23 mouse cellular contexts compared by ENCODE assay signal in genomic region chr4:108332041-108332440, GRCm38 (mm10). TPM values are rescaled to one million over a fixed set of nuclear protein-coding genes. Genes with fewer than 3 reads are reported as not detected.
DNase-seq lines count a peak whose midpoint lies in the region; ATAC-seq and TF ChIP-seq lines count a peak whose summit lies in the region.
"Had no signal": no experiment of that assay in that cellular context is flagged by ENCODE, and none has a peak within 500 bp of the region (broad histone marks: within the 10 kb centered on the region; RNA-seq: fewer than 3 reads in every experiment).

No protein-coding gene starts in this region.

- TF ChIP-seq CTCF in liver, adult 2 months (IDR thresholded peaks at IDR 0.05; ENCODE audit: low read depth, low read length) = no peak

- H3K27ac ChIP-seq in heart, embryonic 16.5 days (ENCODE audit: low read length) = peak overlapping the region; percentile 80
- H3K27ac ChIP-seq in heart, embryonic 11.5 days (ENCODE audit: low read depth, low read length) = no peak overlapping the region
- peak overlapping the region; percentile 83 for H3K27ac ChIP-seq in liver, adult 2 months (replicated peaks; ENCODE audit: insufficient read depth, low read depth, low read length)
- H3K27ac ChIP-seq in liver, embryonic 11.5 days (ENCODE audit: low read depth, low read length) = no peak overlapping the region
- 0 out of 2 replicates have a peak overlapping the region, but pooled peaks have one; percentile 54 for H3K27ac ChIP-seq in stomach, embryonic 15.5 days
- no peak overlapping the region for H3K27ac ChIP-seq in neural tube, embryonic 15.5 days (replicated peaks)
- H3K27ac ChIP-seq: embryonic facial prominence, embryonic 12.5 days; forebrain, embryonic 15.5 days; layer of hippocampus, adult 2 months; left cerebral cortex, adult 2 months; lung, embryonic 15.5 days; macrophage had no signal

- peak; percentile 83 for DNase-seq in liver, adult 2 months (ENCODE audit: extremely low read depth, low read depth, low spot score)
- no peak for DNase-seq in liver, embryonic 11.5 days (ENCODE audit: low spot score)
- peak; percentile 35 to 64 for DNase-seq in kidney, postnatal 25 days
- DNase-seq: adrenal gland, postnatal 14 days; cerebellum, adult 2 months; gastrocnemius, postnatal 36 days; heart, postnatal 4 days; right cerebral cortex, adult 18-20 months; spleen, adult 18-20 months had no signal

- H3K9ac ChIP-seq in heart, embryonic 16.5 days (ENCODE audit: low read length) = no peak overlapping the region; the same call in 1 of the 2 replicates
- no peak overlapping the region for H3K9ac ChIP-seq in heart, embryonic 11.5 days (ENCODE audit: low read depth, low read length)
- H3K9ac ChIP-seq in liver, adult 2 months (ENCODE audit: low read depth, low read length) = peak overlapping the region; percentile 33; the same call in 1 of the 2 replicates
- H3K9ac ChIP-seq in liver, embryonic 11.5 days (ENCODE audit: low read depth, low read length) = no peak overlapping the region
- H3K9ac ChIP-seq in stomach, embryonic 15.5 days = no peak overlapping the region
- H3K9ac ChIP-seq in neural tube, embryonic 15.5 days (replicated peaks) = no peak overlapping the region
- H3K9ac ChIP-seq: embryonic facial prominence, embryonic 12.5 days; forebrain, embryonic 15.5 days; lung, embryonic 15.5 days had no signal

- no peaks in the 10 kb centered on the region for H3K9me3 ChIP-seq in heart, embryonic 16.5 days (replicated peaks; ENCODE audit: control insufficient read depth, low read length)
- no peaks in the 10 kb centered on the region for H3K9me3 ChIP-seq in heart, embryonic 11.5 days (replicated peaks; ENCODE audit: control insufficient read depth, low read length)
- no peaks in the 10 kb centered on the region for H3K9me3 ChIP-seq in liver, embryonic 11.5 days (ENCODE audit: control insufficient read depth, low read length)
- no peaks in the 10 kb centered on the region for H3K9me3 ChIP-seq in stomach, embryonic 15.5 days
- no peaks in the 10 kb centered on the region for H3K9me3 ChIP-seq in neural tube, embryonic 15.5 days (replicated peaks)
- H3K9me3 ChIP-seq: embryonic facial prominence, embryonic 12.5 days; forebrain, embryonic 15.5 days; lung, embryonic 15.5 days had no signal

- peak overlapping the region; percentile 25 for H3K4me2 ChIP-seq in heart, embryonic 16.5 days (ENCODE audit: low read depth, low read length)
- no peak overlapping the region for H3K4me2 ChIP-seq in heart, embryonic 11.5 days
- no peak overlapping the region for H3K4me2 ChIP-seq in liver, embryonic 11.5 days
- no peak overlapping the region for H3K4me2 ChIP-seq in stomach, embryonic 15.5 days
- H3K4me2 ChIP-seq in neural tube, embryonic 15.5 days = no peak overlapping the region
- H3K4me2 ChIP-seq: embryonic facial prominence, embryonic 12.5 days; forebrain, embryonic 15.5 days; lung, embryonic 15.5 days had no signal

- 45% methylated on average over 9 of the region's 9 CpGs for WGBS in heart, embryonic 16.5 days
- 69% methylated on average over 9 of the region's 9 CpGs for WGBS in heart, embryonic 11.5 days (ENCODE audit: insufficient replicate concordance)
- 25% methylated on average over 9 of the region's 9 CpGs for WGBS in liver, adult 2 months
- WGBS in liver, embryonic 11.5 days = 88% methylated on average over 9 of the region's 9 CpGs
- WGBS in stomach, embryonic 15.5 days = 71% methylated on average over 9 of the region's 9 CpGs
- WGBS in neural tube, embryonic 15.5 days = 85% methylated on average over 9 of the region's 9 CpGs

- H3K4me3 ChIP-seq in heart, embryonic 16.5 days (ENCODE audit: low read length) = no peak overlapping the region
- no peak overlapping the region for H3K4me3 ChIP-seq in heart, embryonic 11.5 days (ENCODE audit: low read depth, low read length)
- no peak overlapping the region for H3K4me3 ChIP-seq in liver, adult 2 months (ENCODE audit: insufficient read depth, low read depth, low read length)
- no peak overlapping the region for H3K4me3 ChIP-seq in liver, embryonic 11.5 days (ENCODE audit: low read depth, low read length)
- H3K4me3 ChIP-seq in stomach, embryonic 15.5 days (replicated peaks) = no peak overlapping the region
- H3K4me3 ChIP-seq in neural tube, embryonic 15.5 days (replicated peaks) = no peak overlapping the region
- H3K4me3 ChIP-seq: embryonic facial prominence, embryonic 12.5 days; forebrain, embryonic 15.5 days; layer of hippocampus, adult 2 months; left cerebral cortex, adult 2 months; lung, embryonic 15.5 days had no signal

- H3K79me2 ChIP-seq in liver, adult 2 months (ENCODE audit: control insufficient read depth, insufficient read depth, low read length) = no peaks in the 10 kb centered on the region

- H3K27me3 ChIP-seq in heart, embryonic 16.5 days (ENCODE audit: control insufficient read depth, insufficient read depth, low read length) = no peaks in the 10 kb centered on the region
- no peaks in the 10 kb centered on the region for H3K27me3 ChIP-seq in heart, embryonic 11.5 days (ENCODE audit: control insufficient read depth, insufficient read depth, low read length)
- H3K27me3 ChIP-seq in liver, adult 2 months (ENCODE audit: control insufficient read depth, insufficient read depth, low read length) = no peaks in the 10 kb centered on the region
- H3K27me3 ChIP-seq in liver, embryonic 11.5 days (replicated peaks; ENCODE audit: control insufficient read depth, insufficient read depth, low read length) = no peaks in the 10 kb centered on the region
- no peaks in the 10 kb centered on the region for H3K27me3 ChIP-seq in stomach, embryonic 15.5 days (replicated peaks)
- H3K27me3 ChIP-seq in neural tube, embryonic 15.5 days (replicated peaks) = no peaks in the 10 kb centered on the region
- H3K27me3 ChIP-seq: embryonic facial prominence, embryonic 12.5 days; forebrain, embryonic 15.5 days; lung, embryonic 15.5 days; Patski had no signal

- no peak for TF ChIP-seq POLR2A in liver, adult 2 months (IDR thresholded peaks at IDR 0.05; ENCODE audit: extremely low read depth, insufficient read depth, low read length)

- peaks cover 24% of the 10 kb centered on the region for H3K4me1 ChIP-seq in heart, embryonic 16.5 days (ENCODE audit: control insufficient read depth, insufficient read depth, low read length)
- peaks cover 5% of the 10 kb centered on the region; the same call in 1 of the 2 replicates for H3K4me1 ChIP-seq in heart, embryonic 11.5 days (ENCODE audit: control insufficient read depth, insufficient read depth, low read length)
- H3K4me1 ChIP-seq in liver, adult 2 months (ENCODE audit: control insufficient read depth, insufficient read depth, low read length) = peaks cover 12% of the 10 kb centered on the region; the same call in 1 of the 2 replicates
- H3K4me1 ChIP-seq in liver, embryonic 11.5 days (replicated peaks; ENCODE audit: control insufficient read depth, insufficient read depth, low read length) = peaks cover 5% of the 10 kb centered on the region
- no peaks in the 10 kb centered on the region for H3K4me1 ChIP-seq in stomach, embryonic 15.5 days
- H3K4me1 ChIP-seq in neural tube, embryonic 15.5 days = peaks cover 17% of the 10 kb centered on the region

- peaks cover 23% of the 10 kb centered on the region for H3K36me3 ChIP-seq in heart, embryonic 16.5 days (ENCODE audit: control insufficient read depth, insufficient read depth)
- peaks cover 12% of the 10 kb centered on the region; the same call in 1 of the 2 replicates for H3K36me3 ChIP-seq in heart, embryonic 11.5 days (ENCODE audit: control insufficient read depth, insufficient read depth, low read length)
- peaks cover 10% of the 10 kb centered on the region for H3K36me3 ChIP-seq in liver, adult 2 months (ENCODE audit: control insufficient read depth, insufficient read depth, low read length)
- peaks cover 14% of the 10 kb centered on the region for H3K36me3 ChIP-seq in liver, embryonic 11.5 days (ENCODE audit: control insufficient read depth, insufficient read depth, low read length)
- H3K36me3 ChIP-seq in stomach, embryonic 15.5 days = peaks cover 5% of the 10 kb centered on the region
- peaks cover 17% of the 10 kb centered on the region for H3K36me3 ChIP-seq in neural tube, embryonic 15.5 days

- peak; percentile 33; the same call in 1 of the 2 replicates for ATAC-seq in heart, embryonic 16.5 days (replicated peaks; ENCODE audit: extremely low read depth, insufficient read depth, low FRiP score)
- ATAC-seq in heart, embryonic 11.5 days (replicated peaks; ENCODE audit: insufficient number of reproducible peaks, low FRiP score, low TSS enrichment) = no peak
- ATAC-seq in liver, embryonic 11.5 days (replicated peaks; ENCODE audit: low FRiP score) = no peak
- ATAC-seq in stomach, embryonic 15.5 days (ENCODE audit: insufficient read depth, low FRiP score, low read depth) = peak; percentile 24; the same call in 1 of the 2 replicates
- ATAC-seq in neural tube, embryonic 15.5 days (ENCODE audit: low FRiP score) = no peak
- ATAC-seq: activated CD4-positive, CD25-positive, alpha-beta regulatory T cell, adult 4 months; forebrain, embryonic 15.5 days; midbrain, embryonic 16.5 days; Patski had no signal

RNA-seq across cellular contexts. Expression of gene Coa7, which starts 4.1 kb away (rescaled TPM):
- polyA plus RNA-seq in heart, embryonic 16.5 days (2015; fragmentation: Nextera tagmentation; extraction: Ambion mirVana) = 46.3 and 53.6 TPM in 2 replicates
- 38.0 and 44.3 TPM in 2 replicates for polyA plus RNA-seq in heart, embryonic 11.5 days (2014; fragmentation: Nextera tagmentation; extraction: Ambion mirVana)
- total RNA-seq in liver, adult 2 months (2014; rRNA removed) = 11.7 and 16.3 TPM in 2 replicates
- 19.3 and 21.9 TPM in 2 replicates for polyA plus RNA-seq in liver, adult 2 months (2012; rRNA removed)
- polyA plus RNA-seq in liver, embryonic 11.5 days (2014; fragmentation: Nextera tagmentation; extraction: Ambion mirVana) = 43.1 and 44.2 TPM in 2 replicates
- 45.3 and 53.9 TPM in 2 replicates for polyA plus RNA-seq in stomach, embryonic 15.5 days (2015; fragmentation: Nextera tagmentation; extraction: Ambion mirVana)
- polyA plus RNA-seq in neural tube, embryonic 15.5 days (2015; fragmentation: Nextera tagmentation; extraction: Ambion mirVana) = 42.6 and 46.8 TPM in 2 replicates

RNA-seq across cellular contexts. Expression of gene Zyg11b, which starts 31.1 kb away (rescaled TPM):
- 7.6 and 8.3 TPM in 2 replicates for polyA plus RNA-seq in heart, embryonic 16.5 days (2015; fragmentation: Nextera tagmentation; extraction: Ambion mirVana)
- polyA plus RNA-seq in heart, embryonic 11.5 days (2014; fragmentation: Nextera tagmentation; extraction: Ambion mirVana) = 9.1 and 9.9 TPM in 2 replicates
- total RNA-seq in liver, adult 2 months (2014; rRNA removed) = 25.4 and 28.8 TPM in 2 replicates
- polyA plus RNA-seq in liver, adult 2 months (2012; rRNA removed) = 5.8 and 6.4 TPM in 2 replicates
- polyA plus RNA-seq in liver, embryonic 11.5 days (2014; fragmentation: Nextera tagmentation; extraction: Ambion mirVana) = 8.8 and 9.1 TPM in 2 replicates
- polyA plus RNA-seq in stomach, embryonic 15.5 days (2015; fragmentation: Nextera tagmentation; extraction: Ambion mirVana) = 9.7 and 11.4 TPM in 2 replicates
- polyA plus RNA-seq in neural tube, embryonic 15.5 days (2015; fragmentation: Nextera tagmentation; extraction: Ambion mirVana) = 23.3 and 28.8 TPM in 2 replicates

RNA-seq across cellular contexts. Expression of gene Shisal2a, which starts 51.1 kb away (rescaled TPM):
- polyA plus RNA-seq in heart, embryonic 16.5 days (2015; fragmentation: Nextera tagmentation; extraction: Ambion mirVana) = 1.3 and 1.4 TPM in 2 replicates
- polyA plus RNA-seq in heart, embryonic 11.5 days (2014; fragmentation: Nextera tagmentation; extraction: Ambion mirVana) = 1.3 and 2.2 TPM in 2 replicates
- total RNA-seq in liver, adult 2 months (2014; rRNA removed) = not detected in 2 replicates
- polyA plus RNA-seq in liver, adult 2 months (2012; rRNA removed) = not detected in 2 replicates
- 1.0 and 1.9 TPM in 2 replicates for polyA plus RNA-seq in liver, embryonic 11.5 days (2014; fragmentation: Nextera tagmentation; extraction: Ambion mirVana)
- polyA plus RNA-seq in stomach, embryonic 15.5 days (2015; fragmentation: Nextera tagmentation; extraction: Ambion mirVana) = 2.3 and 2.6 TPM in 2 replicates
- polyA plus RNA-seq in neural tube, embryonic 15.5 days (2015; fragmentation: Nextera tagmentation; extraction: Ambion mirVana) = 4.0 and 6.3 TPM in 2 replicates
- total RNA-seq: gastrocnemius, postnatal 36 days; layer of hippocampus, adult 2 months; left cerebral cortex, adult 2 months had no signal
- polyA plus RNA-seq: activated CD4-positive, CD25-positive, alpha-beta regulatory T cell, adult 4 months; macrophage; Patski; thymus, postnatal 0 days had no signal

Comparison
In these comparisons a context has a peak if more than half of its experiments do, and no peak if none do; other contexts are left out.
1. ATAC-seq: peak in heart, embryonic 16.5 days (single experiment) and stomach, embryonic 15.5 days (single experiment); none in heart, embryonic 11.5 days (single experiment), liver, embryonic 11.5 days (single experiment) and neural tube, embryonic 15.5 days (single experiment).
2. H3K27ac ChIP-seq: peak in heart, embryonic 16.5 days (single experiment), liver, adult 2 months (single experiment) and stomach, embryonic 15.5 days (single experiment); none in heart, embryonic 11.5 days (single experiment), liver, embryonic 11.5 days (single experiment) and neural tube, embryonic 15.5 days (single experiment).